Mouse (Mus musculus) G1E (cell line): Measurements from ENCODE around the gene Urgcp.

Source experiments
- CTCF ChIP-seq: IDR thresholded peaks from 2 replicates; pipeline ENCODE4 v1.5.1; 2012; ENCODE audit warnings: low read depth, low read length, inconsistent platforms, mixed read lengths
- GATA1 ChIP-seq: IDR thresholded peaks from 2 replicates; pipeline ENCODE4 v1.6.1; 2012; ENCODE audit warnings: borderline replicate concordance, low read length, inconsistent platforms, mixed read lengths
- GATA2 ChIP-seq: IDR thresholded peaks from 2 replicates; pipeline ENCODE4 v1.6.1; 2012; ENCODE audit warnings: low read depth, low read length, inconsistent platforms, borderline replicate concordance
- POLR2AphosphoS5 ChIP-seq: IDR thresholded peaks from 2 replicates; pipeline ENCODE4 v1.6.1; 2012; ENCODE audit warnings: low read depth, low read length, inconsistent platforms; ENCODE audit not compliant: insufficient replicate concordance
- TAL1 ChIP-seq: conservative IDR thresholded peaks from 2 replicates; pipeline ENCODE4 v1.6.1; 2012; ENCODE audit warnings: low read depth, low read length, inconsistent platforms, mixed read lengths

GRCm38 (mm10) chr11:5702271-5702956, 59.8 kb downstream of the Urgcp start:
- no peak for TF ChIP-seq GATA1
- TF ChIP-seq CTCF = no peak
- TF ChIP-seq TAL1 = no peak
- TF ChIP-seq GATA2 = no peak
- TF ChIP-seq POLR2AphosphoS5 = no peak
